Mouse (Mus musculus) bone marrow, adult 2 months (tissue): ENCODE measurements at regions not wholly inside any gene's neighbourhood (a gene's known extent, or its start where the extent isn't known, plus 50 kb on each side); places are given as distances from the start of the nearest gene placed in this dataset.

Source experiments
- H3K27ac ChIP-seq: fragments of 200-500 bp; 2 replicates; pipeline ENCODE4 v1.5.1; 2012; ENCODE audit warnings: low read depth, mild to moderate bottlenecking, control low read depth, inconsistent platforms, low read length; ENCODE audit not compliant: control insufficient read depth, poor library complexity, insufficient read depth
- H3K4me1 ChIP-seq: fragments of 200-500 bp; 2 replicates; pipeline ENCODE4 v1.6.1; 2011; ENCODE audit warnings: low read length; ENCODE audit not compliant: control insufficient read depth, insufficient read depth
- H3K4me3 ChIP-seq: fragments of 200-500 bp; replicated peaks from 2 replicates; pipeline ENCODE3; 2011; ENCODE audit warnings: mild to moderate bottlenecking, low read depth, low read length, control low read depth; ENCODE audit not compliant: control insufficient read depth
- CTCF ChIP-seq: fragments of 200-500 bp; IDR thresholded peaks from 2 replicates; pipeline ENCODE4 v1.5.1; 2011; ENCODE audit warnings: low read length, control low read depth; ENCODE audit not compliant: control insufficient read depth, insufficient read depth
- POLR2A ChIP-seq: fragments of 200-500 bp; IDR thresholded peaks from 2 replicates; pipeline ENCODE4 v1.6.1; 2011; ENCODE audit warnings: low read depth, mild to moderate bottlenecking, control low read depth, low read length, borderline replicate concordance; ENCODE audit not compliant: control insufficient read depth
- WGBS: fragments of 180-500 bp; shearing (Covaris S2); methylation state at CpG from one replicate; pipeline ENCODE4 v1.1.7; 2018; 5-methylcytosine and 5-hydroxymethylcytosine counted together

DNA sequence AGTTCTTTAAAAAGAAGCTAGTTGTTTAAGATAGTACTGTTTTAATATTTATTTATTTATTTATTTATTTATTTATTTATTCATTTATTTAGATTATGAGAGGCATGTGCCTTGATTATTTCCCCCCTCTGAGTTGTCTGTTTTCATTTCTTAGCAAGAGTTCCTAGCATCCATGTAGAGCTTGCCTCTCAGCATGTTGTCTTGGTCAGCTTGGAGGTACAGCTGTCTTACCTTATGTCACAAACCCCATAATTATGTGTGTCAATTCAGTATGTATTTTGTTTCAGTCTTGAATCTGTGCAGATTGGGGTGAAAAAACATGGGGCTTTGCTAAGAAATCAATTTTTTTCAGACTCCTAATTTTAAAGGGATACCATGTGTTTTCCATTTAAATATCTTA lies 1116.3 kb downstream of the Basp1 start:
- no peak for TF ChIP-seq CTCF
- TF ChIP-seq POLR2A = no peak
- H3K27ac ChIP-seq = no peak overlapping the region
- H3K4me3 ChIP-seq = no peak overlapping the region
- no peaks in the 10 kb centered on the region for H3K4me1 ChIP-seq

DNA sequence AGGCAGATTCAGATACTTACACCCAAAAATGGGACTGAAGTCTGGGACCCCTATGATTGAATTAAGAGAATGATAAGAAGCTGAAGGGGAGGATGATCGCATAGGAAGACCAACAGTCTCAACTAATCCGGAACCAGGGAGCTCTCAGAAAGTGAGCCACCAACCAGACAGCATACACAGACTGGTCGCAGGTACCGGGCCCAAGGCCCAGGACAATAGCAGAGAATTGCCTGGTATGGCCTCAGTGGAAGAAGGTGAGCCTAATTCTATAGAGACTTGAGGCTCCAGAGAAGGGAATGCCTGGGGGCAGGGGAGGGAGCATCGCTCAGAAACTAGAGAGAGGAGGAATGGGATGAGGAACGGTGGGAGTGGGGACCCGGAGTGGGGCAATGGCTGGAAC lies 1116.8 kb downstream of the Basp1 start:
- Histone ChIP-seq H3K27ac (no peak overlapping the region), H3K4me1 (no peaks in the 10 kb centered on the region), H3K4me3 (no peak overlapping the region)
- WGBS = 82% methylated on average over 7 of the region's 7 CpGs
- TF ChIP-seq POLR2A (no peak), CTCF (no peak)

DNA sequence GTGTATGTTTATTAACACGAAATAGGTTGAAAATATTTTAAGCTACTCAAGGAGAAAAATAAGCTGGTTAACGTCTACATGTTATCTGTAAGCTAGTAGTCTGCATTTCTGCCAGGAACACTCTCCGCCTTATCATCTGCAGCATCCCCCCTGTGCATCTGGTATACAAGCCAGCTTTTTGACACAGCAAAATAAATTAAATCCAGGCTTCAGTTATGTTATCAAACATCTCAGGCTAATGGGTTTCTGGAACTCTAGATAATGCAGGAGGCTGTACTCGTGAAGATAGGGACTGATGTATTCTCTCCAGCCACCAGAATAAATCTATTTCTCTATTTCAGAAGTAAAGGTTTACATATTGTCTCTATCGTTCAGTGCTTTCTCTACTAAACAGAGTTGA lies 1138.5 kb downstream of the Basp1 start:
- TF ChIP-seq POLR2A (no peak), CTCF (no peak)
- H3K4me1 ChIP-seq = no peaks in the 10 kb centered on the region
- no peak overlapping the region for H3K27ac ChIP-seq
- H3K4me3 ChIP-seq = no peak overlapping the region
- 75% methylated on average over 5 of the region's 5 CpGs for WGBS

DNA sequence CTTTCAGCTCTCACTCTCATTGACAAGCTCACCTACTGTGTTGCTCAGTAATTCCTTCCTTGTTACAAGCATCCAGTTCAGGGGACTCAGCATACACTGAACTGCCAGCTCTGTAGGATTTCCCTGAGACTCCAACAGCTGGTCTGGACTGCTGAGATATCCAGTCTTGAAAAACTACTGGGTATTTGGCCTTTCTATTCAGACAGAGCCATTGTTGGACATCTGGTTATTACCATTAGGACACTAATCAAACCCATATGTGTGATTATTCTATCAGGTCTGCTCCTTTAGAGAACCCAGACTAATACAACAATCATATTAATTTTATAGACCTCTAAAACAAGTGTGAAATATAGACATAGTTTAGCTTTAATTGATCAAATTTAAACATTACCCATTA lies 1146.2 kb downstream of the Basp1 start:
- TF ChIP-seq POLR2A = no peak
- no peak overlapping the region for H3K4me3 ChIP-seq
- H3K4me1 ChIP-seq = no peaks in the 10 kb centered on the region
- H3K27ac ChIP-seq = no peak overlapping the region
